Mouse (Mus musculus) skeletal muscle tissue, adult 2 months (tissue): ENCODE measurements at regions not wholly inside any gene's neighbourhood (a gene's known extent, or its start where the extent isn't known, plus 50 kb on each side); places are given as distances from the start of the nearest gene placed in this dataset.

Experiments
- DNase-seq: peaks from one replicate; pipeline ENCODE4 v3.0.0-alpha.2; 2012; ENCODE audit warnings: low read depth, low spot score

DNA sequence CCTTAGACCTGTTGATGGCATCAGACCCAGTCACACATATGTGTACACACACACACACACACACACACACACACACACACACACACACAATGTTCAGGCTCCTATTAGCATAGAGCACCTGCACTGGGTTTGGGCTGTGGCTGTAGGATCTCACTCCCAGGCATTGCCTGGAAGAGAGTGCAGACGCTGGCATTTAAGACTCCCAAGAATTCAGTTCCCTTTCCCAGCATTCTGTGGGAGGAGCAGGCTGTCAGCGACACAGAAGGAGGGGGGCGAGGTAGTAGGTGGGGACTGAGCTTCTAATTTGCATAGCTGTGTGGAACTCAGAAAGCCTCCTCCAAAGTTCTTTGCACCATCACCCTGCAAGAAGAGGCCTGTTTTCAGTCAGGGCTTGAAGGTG lies 374.2 kb upstream of the Fam49b start:
- DNase-seq = no peak

DNA sequence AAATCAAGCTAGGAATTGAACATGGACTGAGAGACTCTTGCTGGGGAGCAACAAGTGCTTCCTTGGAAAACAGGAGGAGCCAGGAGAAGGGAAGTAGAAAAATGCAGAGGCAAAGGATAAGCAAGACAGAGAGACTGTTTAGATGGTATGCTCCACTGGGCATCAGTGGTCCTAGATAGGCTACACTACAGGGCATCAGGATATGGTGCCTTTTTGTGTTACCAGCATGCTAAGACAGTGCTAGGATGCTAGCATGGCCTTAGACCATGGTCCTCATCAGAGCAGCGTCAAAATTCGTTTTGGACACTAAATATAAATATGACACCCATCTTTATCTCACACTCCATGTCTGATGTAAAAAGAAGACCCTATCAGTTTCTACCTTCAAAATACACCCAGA lies 374.6 kb upstream of the Fam49b start:
- no peak for DNase-seq

GRCm38 (mm10) chr15:64445076-64445475 lies 372.4 kb upstream of the Gm21798 start:
- DNase-seq = no peak

DNA sequence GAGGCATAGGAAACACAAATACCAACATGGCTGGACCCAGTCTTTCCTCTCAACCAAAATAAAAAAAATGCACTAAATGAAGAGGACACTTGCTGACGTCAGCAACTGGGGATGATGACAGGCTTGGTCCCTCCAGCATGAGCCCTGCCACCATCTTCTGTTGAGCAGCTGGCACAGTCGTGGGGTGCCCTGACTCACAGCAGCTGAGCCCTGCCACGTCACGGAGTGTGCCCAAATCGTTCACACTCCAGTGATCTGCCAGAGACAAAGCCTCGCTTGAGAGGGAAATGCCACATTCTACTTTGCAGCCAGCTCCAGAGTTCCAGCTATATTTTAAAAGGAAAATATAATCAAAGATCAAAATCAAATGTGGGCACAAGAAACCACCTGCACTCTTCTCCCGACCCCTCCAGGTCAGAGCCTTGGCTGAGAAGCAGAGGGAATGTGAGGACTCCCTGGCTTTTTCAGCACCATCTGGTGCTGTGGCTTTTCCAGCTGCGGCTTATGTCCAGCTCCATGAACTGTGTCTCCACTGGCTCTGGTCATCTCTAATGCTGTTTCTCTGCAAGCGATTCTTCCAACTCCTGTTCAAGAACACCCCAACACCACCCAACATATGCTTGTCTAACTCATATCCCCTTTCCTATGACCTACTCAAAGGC lies 371.0 kb upstream of the Gm21798 start:
- DNase-seq = no peak

DNA sequence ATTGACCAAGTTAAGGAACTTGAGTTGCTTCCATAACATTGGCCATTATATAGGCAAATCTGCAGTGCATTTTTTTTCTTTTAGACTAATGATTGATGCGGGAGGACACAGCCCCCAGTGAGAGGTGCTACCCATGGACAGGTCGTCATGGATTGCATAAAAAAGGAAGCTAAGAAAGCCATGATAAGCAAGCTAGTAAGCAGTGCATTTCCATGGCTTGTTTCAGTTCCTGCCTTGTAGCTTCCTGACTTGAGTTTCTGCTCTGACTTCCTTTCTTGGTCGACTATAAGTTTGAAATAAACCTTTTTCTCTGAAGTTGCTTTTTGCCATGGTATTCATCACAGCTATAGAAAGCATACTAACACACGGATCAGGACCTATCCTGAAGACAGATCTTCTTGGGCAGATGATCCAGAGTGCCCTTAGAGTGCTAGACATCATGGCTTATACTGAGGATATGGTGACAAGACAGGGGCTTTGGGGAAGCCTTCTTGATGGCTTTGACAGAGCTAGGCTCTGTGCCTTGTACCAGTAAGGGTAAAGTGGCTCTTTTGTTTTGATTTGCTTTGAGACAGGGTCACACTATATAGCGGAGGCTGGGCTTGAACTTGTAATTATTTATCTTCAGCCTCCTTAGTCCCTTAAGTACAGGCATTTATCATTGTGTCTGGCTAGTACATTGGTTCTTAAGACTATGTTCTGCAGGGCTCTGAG lies 370.1 kb upstream of the Gm21798 start:
- no peak for DNase-seq

GRCm38 (mm10) chr15:64448581-64449140 lies 368.8 kb upstream of the Gm21798 start:
- peak; percentile 26 for DNase-seq

GRCm38 (mm10) chr15:64470743-64471142 lies 346.8 kb upstream of the Gm21798 start:
- peak; percentile 54 for DNase-seq

- no peak for DNase-seq
These were observed 345.9 kb upstream of the Gm21798 start for GRCm38 (mm10) chr15:64471597-64471996.

GRCm38 (mm10) chr15:64474236-64474635 lies 343.3 kb upstream of the Gm21798 start:
- peak; percentile 15 for DNase-seq

GRCm38 (mm10) chr15:64477131-64477530 lies 340.4 kb upstream of the Gm21798 start:
- no peak for DNase-seq

DNA sequence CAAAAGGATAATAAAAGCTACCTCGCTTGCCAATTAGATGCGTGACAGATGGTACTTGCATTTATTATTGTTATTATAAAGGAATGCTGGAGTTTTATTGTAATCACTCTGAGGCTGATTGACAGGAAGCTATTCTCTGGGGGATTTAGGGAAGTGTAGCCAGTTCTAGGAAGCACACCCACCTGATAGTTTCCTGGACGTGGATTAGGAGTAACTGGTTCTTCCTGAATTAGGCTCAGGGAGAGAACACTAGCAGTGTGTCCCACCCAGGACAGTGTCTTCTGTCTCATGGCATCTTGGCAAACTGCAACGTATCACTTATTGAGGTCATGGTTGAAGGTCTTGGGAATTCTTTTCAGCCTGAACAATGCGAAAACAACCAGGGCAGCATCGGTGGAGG lies 336.9 kb upstream of the Gm21798 start:
- peak; percentile 14 for DNase-seq

GRCm38 (mm10) chr15:64481226-64481625 lies 336.3 kb upstream of the Gm21798 start:
- no peak for DNase-seq

DNA sequence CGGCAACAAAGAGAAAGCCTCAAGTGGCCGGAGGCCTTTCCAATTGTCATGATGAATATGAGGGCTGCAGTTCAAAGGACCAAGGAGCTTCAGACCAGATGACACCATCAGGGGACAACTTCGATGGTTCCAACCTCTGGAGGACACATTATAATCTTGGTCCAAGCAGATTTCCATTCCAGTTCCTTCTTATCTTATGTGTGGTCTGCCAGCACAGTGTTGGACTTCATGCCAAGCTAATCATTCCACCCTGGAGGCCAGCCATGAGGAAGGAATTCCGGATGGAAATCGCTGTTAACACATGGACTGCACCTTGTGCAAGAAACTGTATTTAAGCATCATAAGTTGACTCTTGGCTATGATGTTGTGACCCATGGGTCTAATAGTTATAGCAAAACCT lies 334.5 kb upstream of the Gm21798 start:
- DNase-seq = peak; percentile 9

- no peak for DNase-seq
These were observed 329.7 kb upstream of the Gm21798 start for GRCm38 (mm10) chr15:64487801-64488200.

DNA sequence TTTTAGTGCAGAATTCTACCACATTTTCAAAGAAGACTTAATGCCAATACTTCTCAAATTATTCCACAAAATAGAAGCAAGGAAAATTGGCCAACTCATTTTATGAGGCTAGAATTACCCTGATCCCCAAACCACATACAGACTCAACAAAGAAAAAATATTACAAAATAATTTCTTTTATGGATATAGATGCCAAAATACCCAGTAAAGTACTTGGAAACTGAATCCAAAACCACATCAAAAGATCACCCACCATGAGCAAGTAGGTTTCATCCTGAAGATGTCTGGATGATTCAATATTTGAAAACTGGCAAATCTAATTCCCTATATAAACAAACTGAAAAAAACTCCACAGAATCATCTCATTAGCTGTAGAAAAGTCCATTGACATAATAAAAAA lies 316.7 kb upstream of the Gm21798 start:
- DNase-seq = no peak

- DNase-seq = no peak
These were observed 316.0 kb upstream of the Gm21798 start for GRCm38 (mm10) chr15:64501479-64501878.

- no peak for DNase-seq
These were observed 312.7 kb upstream of the Gm21798 start for GRCm38 (mm10) chr15:64504751-64505150.

DNA sequence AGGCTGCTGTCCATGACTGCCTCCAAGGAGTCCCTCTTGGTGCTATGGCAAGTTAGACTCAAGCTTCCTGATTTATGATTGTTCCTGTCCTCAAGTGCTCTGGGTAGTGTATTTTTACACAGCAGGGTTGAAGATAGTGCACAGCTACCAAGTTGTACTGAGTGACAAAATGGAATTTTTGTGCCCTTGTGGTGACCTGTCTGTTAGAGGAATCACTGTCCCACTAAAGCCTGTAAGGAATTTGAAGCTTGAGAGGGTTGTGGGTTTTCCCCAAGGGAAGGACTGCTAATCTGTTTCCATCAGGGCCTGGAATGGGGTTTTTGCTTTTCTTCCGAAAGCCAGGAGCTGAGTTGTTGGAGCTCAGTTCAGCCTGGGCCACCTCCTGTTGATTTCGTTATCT lies 306.8 kb upstream of the Gm21798 start:
- no peak for DNase-seq

GRCm38 (mm10) chr15:64511176-64511575 lies 306.3 kb upstream of the Gm21798 start:
- DNase-seq = no peak

GRCm38 (mm10) chr15:64512615-64513014 lies 304.9 kb upstream of the Gm21798 start:
- DNase-seq = no peak

DNA sequence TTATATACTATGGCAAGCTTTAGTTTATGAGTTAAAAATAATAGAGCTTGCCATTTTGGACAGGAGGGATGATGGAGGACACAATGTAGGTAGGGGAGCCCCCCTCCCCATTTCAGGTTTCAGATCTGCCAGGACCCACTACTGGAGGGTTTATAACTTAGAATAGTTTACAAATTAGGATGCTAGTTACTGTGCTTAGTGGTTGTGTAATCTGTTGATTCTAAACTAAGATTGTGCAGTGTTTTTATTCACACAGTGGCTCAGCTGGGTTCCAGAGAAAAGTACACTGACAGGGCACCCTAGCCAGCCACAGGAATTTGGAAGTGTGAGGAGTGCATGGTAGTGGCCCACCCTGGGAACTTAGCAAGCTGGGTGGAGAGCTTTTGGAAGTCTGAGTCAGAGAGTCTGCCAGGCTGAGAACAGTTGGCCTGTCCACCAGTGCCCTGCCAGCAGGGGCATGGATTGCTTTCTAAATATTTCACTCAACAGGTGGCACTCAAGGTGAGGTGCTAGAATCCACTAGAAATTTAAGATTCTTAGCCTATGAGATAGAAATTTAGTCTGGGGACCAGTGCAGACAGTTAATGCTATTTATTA lies 303.9 kb upstream of the Gm21798 start:
- DNase-seq = no peak

DNA sequence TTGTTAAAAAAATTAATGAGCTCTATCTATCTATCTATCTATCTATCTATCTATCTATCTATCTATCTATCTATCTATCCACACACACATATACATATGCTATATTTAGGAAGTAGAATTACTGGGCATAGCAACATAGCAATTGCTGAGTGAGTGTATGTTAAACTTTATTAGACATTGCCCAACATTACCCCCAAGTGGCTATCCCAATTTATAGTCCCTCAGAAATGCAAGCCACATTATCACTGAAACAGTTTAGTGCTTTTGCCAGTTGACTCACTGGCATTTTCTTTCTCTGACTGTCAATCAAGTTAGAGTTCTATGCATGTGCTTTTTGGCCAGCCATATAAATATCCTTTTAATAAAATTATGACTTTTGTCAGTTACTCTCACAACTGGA lies 302.3 kb upstream of the Gm21798 start:
- no peak for DNase-seq

DNA sequence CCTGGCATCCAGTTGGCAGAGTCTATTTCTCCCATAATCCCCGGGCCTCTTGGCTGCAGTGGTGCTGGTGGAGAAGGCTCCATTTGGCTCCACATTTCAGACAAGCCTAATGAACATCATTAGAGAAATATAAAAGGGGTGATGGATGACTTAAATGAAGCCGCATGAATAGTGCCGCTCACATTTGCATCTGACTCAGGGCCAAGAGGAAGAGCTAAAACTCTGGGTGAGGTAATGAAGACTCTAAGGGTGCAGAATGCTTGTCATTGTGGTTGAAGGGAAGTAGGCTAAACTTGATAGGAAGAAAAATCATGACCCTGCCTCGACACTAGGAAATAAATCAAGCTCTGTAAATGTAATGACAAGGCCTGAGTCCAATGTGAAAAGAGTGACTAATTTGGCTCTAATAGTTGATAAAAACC lies 298.3 kb upstream of the Gm21798 start:
- DNase-seq = no peak
